Mouse (Mus musculus) brain, adult 2 months (tissue): ENCODE results near the gene Clrn2.

Source experiments
- DNase-seq: peaks from one replicate; pipeline ENCODE4 v3.0.0; 2011; ENCODE audit warnings: low read depth, low spot score

The Clrn2 gene

DNA sequence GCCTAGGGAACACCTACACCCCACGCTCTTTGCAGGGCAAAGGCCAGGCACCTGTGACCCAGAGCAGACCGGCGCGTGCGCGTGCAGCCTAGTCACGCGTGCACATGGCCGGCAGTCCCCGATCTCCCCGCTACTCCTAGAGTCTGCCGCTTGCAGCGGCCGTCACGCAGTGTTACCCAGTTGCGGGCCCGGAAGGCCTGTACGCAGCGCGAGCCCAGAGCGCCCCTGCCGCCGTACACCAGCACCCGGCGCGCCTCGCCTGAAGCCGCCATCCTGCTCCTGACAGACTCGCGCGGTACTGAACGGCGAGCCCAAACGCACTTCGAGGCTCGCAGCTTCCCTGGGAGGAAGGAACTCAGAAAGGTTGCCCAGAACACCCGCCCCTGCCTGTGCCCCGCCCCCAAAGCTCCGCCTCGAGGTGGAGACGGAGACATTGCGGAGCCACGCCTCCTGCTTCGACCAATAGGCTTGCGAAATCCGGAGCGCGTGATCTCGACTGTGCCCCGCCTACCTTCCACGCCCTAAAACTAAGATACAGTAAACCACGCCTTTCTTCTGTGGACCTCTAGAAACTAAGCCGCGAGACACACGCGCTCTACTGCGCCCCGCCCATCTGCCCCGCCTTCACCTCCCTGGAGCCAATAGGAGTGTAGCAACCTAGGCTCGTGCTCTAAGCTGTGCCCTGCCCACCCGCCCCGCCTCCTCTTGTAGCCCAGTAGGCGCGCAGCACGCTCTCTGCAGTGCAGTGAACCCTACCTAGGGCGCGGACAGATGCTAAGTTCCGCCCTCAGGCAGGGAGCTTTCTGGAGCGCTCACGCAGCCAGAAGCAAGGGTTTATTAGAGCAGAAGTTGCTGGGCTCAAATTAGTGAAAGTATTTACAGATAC is 3.5 kb upstream of the Clrn2 start, which contains the start of gene Qdpr:
Gene Qdpr (minus strand): TSS at position 406 of the 886 bp plus-strand sequence.
- peak; percentile 100 for DNase-seq

DNA sequence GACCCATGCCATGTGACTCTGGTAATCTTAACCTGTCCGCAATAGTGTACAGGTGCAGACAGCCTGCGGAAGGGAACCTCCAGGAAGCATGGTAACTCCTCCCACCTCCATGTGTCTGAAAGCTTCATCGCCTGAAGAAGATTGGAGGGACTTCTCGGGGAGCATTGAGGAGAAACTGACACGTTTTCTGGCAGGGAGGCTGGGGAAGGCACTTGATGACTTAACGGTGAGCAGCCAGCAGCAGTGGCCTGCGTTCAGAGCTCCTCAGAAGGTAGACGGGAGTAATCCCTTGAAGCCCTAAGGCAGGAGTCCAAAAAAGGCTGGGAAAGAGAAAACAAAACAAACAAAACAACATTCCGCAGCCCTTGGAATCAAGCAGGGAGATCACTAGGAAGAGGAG is 905 bp downstream of the Clrn2 start:
- no peak for DNase-seq

DNA sequence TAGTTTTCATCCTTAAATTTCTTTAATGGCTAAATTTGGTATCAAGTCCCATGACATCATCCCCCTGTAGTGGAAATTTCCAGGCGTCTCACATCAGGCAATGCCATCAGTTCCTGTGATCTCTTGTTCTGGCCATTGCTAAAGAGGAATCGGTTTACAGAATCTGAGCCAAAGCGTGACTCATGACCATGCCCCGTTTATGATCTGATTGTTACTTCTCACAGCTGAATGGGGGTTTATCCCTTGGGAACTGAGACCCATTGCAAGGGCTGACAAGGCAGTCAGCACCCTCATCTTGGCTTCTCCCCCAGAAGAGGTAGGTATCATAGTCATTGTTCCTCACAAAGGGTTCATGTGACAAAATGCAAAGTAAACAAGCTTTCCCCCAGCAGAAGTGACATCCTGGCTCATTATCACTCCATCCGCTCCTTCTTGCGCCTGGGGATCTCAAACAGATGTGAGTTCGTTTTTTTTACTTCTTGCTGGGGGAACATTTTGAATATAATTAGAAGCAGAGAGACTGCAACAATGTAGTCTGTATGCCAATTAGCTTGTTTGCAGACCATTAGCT is 19.4 kb downstream of the Clrn2 start:
- DNase-seq: peak; percentile 94

DNA sequence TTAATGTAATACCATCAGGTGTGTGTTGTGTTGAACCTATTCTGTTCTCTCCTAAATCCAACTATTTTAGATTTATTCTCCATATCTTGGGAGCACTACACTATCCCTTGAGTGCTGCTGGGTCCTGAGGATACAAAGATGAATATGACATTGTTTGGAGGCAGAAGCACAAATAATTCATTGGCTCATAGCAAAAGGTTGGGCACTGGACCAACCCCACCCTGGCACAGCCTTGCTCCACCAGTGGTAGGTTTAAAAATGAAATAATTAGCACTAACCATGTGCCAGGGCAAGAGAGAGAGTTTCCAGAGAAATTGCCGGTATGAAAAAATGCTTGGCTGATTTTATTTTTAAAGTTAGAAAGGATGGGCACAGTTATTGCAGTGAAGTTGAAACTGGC is 20.0 kb downstream of the Clrn2 start:
- peak; percentile 84 for DNase-seq

DNA sequence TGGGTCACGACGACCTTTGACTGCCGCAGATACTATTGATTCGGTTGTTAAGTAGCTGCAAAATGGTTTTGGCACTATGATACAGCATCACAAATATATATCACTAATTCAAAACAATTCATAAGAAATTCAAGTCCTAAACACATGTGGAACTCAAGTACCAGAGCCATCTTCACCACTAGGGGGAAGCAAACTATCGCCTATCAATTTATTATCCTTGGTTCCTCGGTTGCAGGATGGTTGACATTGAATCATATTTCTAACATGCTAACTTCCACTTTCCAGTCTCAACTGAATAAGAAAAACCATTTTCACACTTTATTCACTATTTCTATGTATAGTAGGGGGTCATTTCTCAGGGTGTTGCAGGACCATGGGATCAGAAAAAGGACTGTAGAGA is 20.7 kb downstream of the Clrn2 start:
- DNase-seq: peak; percentile 90

DNA sequence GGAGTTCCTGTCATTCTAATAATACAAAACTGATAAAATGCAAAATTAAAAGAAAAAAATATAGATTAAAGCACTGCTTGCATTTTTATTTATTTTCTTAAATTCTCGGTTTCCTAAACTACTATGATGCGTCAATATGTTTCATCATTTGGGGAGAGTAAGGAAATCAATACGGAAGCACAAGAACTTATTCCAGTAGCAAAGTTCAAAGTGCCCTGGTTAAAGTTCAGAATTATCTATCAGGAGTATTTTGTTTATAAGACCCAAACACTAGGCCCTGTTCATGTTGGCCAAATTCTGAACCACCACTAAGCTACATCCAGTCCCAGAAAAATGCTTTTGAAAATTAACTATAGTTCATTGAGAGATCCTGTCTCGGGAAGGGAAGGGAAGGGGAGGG is 21.2 kb downstream of the Clrn2 start:
- DNase-seq: no peak

DNA sequence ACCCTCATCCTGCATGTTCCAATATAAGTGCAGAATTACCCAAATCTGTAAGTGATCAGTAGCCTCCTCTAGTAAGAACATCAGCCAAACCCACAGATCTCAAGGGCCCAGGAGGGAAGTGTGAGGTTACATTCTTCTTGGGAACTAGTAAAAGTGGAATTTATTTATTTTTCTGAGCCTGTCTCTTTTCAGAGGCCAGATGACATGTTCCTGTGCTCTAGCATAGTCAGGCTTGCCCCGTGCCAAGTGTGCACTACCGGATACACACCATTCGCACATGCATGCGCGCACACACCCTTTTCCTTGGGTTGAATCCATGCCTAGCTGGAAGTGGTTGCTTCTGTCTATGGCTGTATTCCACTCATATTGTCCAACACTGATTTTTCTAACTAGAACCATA is 22.2 kb downstream of the Clrn2 start:
- DNase-seq: no peak

DNA sequence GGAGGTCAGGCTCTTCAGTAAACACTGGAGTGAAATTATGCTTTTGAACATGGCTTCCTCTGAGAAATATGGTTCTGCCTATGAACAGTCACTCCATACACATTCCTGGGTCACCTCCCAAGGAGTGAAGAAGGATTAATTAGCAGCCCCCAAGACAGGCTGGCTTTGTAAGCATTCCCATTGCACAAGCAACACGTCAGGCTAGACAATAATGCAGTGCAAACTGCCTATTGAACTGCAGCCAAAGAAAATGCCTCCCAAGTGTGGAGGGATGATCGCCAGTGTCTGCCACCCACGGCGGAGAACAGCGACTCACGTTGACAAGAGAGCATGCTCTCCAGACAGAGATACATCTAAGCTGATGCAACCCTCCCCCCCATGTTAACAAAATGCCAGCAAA is 22.7 kb downstream of the Clrn2 start:
- DNase-seq: peak; percentile 76

DNA sequence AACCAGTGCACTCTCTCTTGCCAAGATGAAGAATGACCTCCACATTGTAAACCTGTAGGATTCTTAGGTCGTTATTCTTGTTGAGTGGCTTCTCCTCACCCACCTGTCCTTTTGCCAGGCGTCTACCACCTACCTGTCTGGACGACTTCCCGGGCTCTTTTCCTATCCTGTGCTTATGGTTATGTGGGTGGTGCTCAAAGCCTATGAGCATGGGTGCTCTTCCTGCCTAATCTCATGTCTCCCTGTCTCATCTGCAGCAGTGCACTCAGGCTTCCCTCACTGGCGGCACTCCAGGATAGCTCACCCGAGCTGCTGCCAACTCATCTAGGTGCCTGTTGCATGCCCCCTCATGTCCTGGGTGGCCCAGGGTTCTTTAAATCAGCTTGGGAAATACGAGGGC is 24.1 kb downstream of the Clrn2 start:
- peak; percentile 53 for DNase-seq

DNA sequence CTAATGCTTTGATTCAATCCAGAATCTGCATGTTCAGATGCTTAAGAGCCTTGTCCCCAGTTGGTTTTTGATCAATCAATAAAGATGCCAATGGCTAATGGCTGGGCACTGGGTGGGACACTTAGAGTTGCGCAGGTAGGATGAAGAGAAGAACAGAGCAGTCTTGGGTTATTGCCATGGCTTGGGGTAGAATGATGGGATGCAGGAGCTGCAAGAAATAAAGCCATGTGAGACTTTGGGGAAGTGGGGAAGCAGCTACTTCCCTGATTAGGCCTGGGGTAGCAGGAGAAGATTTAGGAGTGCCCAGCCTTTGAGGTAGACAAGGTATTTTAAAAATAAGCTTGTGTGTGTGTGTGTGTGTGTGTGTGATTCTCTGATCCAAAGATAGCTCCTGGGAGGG is 26.5 kb downstream of the Clrn2 start:
- no peak for DNase-seq

DNA sequence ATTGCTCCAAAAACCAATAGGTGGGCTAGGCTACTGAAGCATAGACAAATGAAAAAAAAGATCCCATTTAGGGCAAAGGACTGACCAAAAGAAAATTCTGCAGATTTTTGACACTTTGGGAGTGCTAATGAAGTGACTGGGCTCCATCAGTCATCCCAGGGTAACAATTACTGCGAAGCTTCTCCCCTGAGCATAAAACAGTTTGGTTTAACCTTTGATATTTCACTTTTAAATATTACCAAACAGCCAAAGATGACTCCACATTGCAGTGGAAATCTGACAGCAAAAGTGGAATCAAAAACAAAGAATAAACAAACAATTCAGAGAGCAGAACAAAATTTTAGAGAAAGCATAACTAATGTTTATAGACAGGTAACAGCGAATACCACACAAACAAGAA is 27.6 kb downstream of the Clrn2 start:
- no peak for DNase-seq

DNA sequence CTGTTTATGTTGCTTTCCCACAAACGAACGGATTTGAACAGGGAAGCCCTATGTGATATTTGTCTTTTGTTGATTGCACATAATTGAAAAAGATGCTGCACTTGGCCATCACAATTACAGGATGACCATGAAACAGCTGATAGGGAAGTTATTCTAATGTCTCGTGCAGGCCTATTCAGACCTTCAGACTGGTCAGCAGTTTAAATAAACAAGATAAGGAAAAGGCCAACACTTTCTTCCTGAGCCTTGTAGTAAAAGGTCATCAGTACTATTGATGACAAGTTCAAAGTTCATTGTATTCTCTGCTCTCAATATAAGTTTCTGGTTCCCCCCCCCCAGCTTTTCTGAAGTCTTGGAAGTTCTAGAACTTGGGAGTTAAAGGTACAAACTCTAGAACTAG is 29.1 kb downstream of the Clrn2 start:
- DNase-seq: no peak

DNA sequence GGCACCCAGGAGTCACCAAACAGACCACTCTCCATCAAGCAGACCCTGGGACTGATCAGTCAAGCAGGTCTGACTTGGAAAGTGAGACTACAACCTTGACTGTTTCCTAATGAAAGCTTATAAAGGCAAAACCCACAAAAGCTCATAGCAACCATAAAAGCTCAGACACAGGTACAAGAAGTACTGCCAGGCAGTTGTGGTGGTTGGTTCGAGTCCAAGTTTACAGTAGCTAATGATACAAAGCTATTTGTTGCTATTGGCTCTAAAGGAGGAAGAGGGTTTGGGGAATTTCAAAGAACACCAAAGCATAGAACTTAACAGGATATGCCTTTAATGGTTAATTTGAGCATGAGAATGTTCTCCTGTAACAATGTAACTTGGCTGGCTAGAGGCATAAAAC is 30.1 kb downstream of the Clrn2 start:
- no peak for DNase-seq

DNA sequence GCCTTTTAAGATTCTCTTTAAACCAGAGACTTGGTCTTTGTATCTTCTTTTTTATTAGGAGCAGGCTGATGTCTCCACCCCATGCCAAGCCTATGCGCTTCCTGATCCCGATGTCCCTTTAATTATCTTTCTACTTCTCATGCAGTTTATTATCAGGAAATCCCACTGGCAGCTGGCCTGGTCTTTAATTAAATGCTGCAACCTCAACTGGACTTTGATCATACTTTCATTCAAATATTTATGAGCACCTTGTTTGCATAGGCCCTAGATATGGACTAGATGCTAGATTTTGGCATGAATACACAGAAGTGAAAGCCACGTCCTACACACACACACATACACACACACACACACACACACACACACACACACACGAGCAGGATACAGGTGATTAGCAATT is 38.2 kb downstream of the Clrn2 start:
- no peak for DNase-seq

DNA sequence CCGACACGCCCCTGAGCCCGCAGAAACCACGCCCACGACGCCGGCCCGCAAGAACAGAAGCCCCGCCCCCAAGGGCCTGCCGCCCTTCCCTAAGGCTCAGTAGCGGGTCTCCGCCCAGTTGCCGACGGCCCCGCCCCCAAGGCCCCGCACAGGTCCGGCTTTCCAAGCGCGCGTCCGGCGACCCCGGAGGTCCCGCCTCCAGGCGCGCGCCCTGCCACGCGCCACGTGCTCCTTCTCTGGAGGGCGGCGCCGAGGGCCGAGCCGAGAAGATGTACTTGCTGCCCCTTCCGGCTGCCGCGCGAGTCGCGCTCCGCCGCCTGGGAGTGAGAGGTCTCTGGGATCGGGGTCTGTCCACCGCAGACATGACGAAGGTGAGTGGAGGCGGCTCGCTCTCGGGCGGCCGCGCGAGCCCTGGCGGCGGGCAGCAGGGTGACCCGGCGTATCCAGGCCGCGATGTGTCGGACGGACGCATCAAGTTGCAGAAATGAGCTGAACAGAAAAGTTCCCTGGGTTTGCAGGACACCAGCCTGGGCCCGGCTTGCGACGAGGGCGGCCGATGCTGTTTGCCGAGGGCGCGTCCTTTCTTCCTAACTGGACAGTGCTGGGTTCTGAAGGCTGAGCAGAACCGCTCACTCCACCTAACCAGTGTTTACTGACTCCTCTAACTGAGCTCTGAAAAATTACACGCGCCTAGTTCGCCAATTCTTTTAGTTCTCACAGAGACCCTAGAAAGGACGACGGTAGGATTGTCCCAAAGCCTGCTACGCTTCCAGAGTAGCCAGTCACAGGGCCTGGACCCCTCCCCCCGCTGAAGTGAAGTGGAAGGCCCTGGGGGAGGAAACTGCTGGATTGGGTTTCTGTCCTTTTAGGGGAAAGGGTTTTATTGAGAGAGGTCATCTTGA is 39.9 kb downstream of the Clrn2 start, which contains the start of gene Lap3:
Gene Lap3 (plus strand): TSS at position 184 of the 902 bp plus-strand sequence.
- peak; percentile 97 for DNase-seq

DNA sequence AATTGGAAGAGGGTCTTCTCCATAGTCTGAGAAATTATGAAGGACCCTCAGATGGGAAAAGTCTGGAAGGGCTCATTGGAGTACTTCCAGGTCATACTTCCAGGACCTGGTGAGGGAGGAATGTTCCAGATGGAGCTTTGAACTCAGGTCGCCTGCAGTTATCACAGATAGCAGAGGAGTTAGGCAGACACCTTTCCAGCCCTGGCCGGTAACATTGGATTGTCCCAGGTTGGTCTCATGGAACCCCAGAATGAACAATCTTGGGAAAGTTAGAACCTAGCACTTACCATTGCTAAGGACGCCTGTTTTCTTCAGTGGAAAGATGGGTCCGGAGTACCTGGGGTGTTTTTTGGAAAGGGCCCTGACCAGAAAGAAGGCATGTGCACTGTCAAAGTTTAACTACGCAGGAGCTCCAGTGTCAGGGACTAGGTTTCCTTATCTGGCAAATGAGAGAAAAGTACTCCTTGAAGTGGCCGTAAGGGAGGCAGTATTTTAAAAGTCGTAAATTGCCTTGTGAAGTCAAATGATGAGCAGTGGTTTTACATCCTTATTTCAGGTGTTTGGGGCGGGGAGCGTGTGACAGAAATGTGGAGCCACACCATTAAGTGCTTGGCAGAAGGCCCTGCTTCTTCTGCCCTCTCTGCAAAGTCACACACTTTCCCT is 40.7 kb downstream of the Clrn2 start:
- no peak for DNase-seq

DNA sequence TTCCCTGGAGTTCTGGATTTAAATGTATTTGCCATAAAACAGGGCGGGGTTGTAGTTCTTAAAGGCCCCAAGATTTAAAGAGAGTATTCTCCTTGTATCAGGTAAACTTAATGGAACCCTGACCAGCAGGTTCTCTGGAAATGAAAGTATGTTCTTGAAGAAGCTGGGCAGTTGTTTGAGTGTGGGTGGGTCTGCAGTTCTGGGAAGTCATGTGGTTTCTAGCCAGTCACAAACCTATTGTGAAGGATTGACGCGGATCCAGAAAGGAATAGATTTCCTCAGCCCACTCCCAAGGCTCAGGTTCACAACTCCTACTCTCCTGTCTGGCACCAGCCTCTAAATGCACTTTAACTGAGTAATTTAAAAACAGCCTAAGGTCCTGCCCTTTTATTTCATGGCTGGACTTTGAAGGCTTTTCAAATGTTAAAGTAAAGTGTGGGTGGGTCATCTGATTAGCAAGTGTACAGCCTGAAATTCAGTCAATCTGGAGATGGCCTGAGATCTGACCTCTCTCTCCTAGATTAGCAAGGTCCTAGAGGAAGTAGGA is 42.0 kb downstream of the Clrn2 start:
- DNase-seq: no peak

DNA sequence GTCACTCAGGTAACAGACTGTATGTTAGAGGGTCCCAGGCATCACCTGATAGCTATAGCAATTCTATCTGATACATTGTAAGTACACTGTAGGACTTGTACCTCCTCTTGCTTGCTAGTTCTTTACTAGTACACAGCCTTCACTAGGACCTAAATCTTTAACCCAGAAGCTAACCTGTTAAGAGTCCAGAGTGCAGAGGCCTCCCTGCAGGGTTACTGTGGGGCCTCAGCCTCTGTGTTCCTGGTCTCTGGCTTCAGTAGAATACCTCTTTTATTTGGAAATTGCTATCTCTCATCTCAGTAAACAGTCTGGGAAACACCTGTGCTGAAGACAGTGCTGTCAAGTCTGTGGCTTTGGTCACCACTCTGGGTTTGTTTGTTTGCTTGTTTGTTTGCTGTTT is 42.5 kb downstream of the Clrn2 start:
- DNase-seq: no peak

DNA sequence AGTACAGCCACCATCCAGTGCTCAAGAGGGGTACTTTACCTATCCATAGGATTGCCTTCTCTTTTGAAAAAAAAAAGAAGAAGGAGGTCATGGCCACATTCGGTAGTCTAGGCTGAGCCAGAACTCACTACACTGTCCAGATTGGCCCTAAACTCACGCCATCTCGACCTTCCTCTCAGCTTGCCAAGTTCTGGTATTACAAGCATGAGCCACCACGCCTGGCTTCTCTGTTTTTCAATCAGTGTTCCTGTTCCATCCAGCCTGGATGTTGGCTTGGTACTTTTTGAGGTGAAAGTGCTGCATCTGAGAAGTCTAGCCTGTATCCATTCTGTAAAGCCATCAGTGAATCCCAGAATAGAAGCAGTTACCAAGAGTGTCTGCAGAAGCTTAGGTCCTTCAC is 42.9 kb downstream of the Clrn2 start:
- no peak for DNase-seq

DNA sequence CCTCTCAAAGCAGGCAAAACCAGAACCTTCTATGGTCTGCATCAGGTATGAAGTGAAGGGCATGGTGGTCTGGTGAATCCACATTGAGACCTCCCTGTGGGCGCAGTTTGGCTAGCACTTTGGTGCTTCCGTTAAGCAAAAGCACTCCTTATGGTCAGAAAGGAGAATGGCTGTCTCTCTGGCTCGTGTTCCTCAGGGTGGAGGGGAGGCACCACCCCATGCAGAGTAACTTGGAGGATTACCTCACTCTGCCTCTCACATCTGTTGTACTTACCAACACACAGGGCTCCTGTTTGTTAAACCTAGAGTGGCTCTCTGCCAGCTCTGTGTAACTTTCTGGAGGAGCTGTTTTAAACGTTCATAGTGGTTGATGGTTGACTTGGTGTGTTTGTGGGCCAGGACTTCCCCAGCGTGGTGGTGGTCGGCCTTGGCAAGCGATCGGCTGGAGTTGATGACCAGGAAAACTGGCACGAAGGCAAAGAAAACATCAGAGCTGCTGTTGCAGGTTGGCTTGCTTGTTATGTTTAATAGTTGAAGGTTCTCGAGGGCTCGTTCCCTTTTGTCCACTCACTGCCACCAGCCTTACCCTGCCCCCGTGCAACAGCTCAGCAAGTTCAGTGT is 43.5 kb downstream of the Clrn2 start:
- no peak for DNase-seq

DNA sequence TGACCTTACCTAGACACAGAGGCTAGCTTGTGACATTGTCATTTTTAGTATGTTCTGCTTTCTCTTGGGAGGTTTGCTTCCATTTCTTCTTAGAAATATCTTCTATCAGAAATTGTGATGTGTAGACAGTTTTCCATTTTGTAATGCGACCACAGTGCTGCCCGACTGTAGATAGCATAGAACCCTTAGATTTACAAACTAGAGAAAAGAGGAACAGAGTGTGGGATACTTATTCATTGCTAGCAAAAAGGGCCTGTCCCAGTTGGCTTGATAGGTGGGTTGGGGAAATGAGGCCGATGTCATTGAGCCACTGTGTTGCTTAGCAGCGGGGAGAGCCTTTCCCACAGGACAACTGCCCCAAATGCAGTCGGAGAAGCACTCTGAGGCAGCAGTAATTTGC is 44.0 kb downstream of the Clrn2 start:
- DNase-seq: no peak
